Mouse (Mus musculus) hindbrain, embryonic 13.5 days (tissue): ENCODE measurements around the gene Ptprj. TPM values are rescaled to one million over a fixed set of nuclear protein-coding genes. Genes with fewer than 3 reads are reported as not detected.
A peak's percentile ranks its signal among the peaks of the same experiment; 100 is the strongest.
"Not testable (repeated sequence)": the region's sequence is repeated elsewhere in the genome, so short reads cannot be mapped to it uniquely, and the experiment has no call there.

Experiments
- ATAC-seq: fragments of 200-750 bp; cut with Nextera tagmentation; 2 replicates; pipeline ENCODE4 v1.8.0; 2017; ENCODE audit warnings: moderate TSS enrichment; ENCODE audit not compliant: low FRiP score
- H3K27ac ChIP-seq: fragments of 300-500 bp; sonication (generic); 2 replicates; pipeline ENCODE4 v1.5.1; 2015; ENCODE audit warnings: inconsistent platforms, mild to moderate bottlenecking, moderate library complexity
- H3K27me3 ChIP-seq: fragments of 300-500 bp; sonication (generic); 2 replicates; pipeline ENCODE4 v1.6.1; 2015; ENCODE audit warnings: mild to moderate bottlenecking, inconsistent platforms
- H3K36me3 ChIP-seq: fragments of 300-500 bp; sonication (generic); 2 replicates; pipeline ENCODE4 v1.6.1; 2015; ENCODE audit warnings: mild to moderate bottlenecking, inconsistent platforms
- H3K4me1 ChIP-seq: fragments of 300-500 bp; sonication (generic); replicated peaks from 2 replicates; pipeline ENCODE4 v1.6.1; 2015; ENCODE audit warnings: inconsistent platforms
- H3K4me2 ChIP-seq: fragments of 300-500 bp; sonication (generic); 2 replicates; pipeline ENCODE4 v1.6.1; 2015; ENCODE audit warnings: inconsistent platforms, mild to moderate bottlenecking, moderate library complexity
- H3K4me3 ChIP-seq: fragments of 300-500 bp; sonication (generic); 2 replicates; pipeline ENCODE4 v1.5.1; 2015; ENCODE audit warnings: mild to moderate bottlenecking, inconsistent platforms
- H3K9ac ChIP-seq: fragments of 300-500 bp; sonication (generic); 2 replicates; pipeline ENCODE4 v1.6.1; 2015; ENCODE audit warnings: mild to moderate bottlenecking, inconsistent platforms
- H3K9me3 ChIP-seq: fragments of 300-500 bp; sonication (generic); 2 replicates; pipeline ENCODE4 v1.6.1; 2016; ENCODE audit warnings: inconsistent platforms
- WGBS: fragments of 180-500 bp; shearing (Covaris S2); methylation state at CpG from one replicate; pipeline ENCODE4 v1.1.7; 2015; 5-methylcytosine and 5-hydroxymethylcytosine counted together
- polyA plus RNA-seq: library from polyadenylated mRNA; unstranded; fragments of >200 nt; fragmentation: Nextera tagmentation; extraction: Ambion mirVana; gene quantifications from 2 replicates; pipeline ENCODE4 v1.2.1, GENCODE M21; 2015

The Ptprj gene
- polyA plus RNA-seq, 1 experiment from 2014 or later: 3.8 TPM

DNA sequence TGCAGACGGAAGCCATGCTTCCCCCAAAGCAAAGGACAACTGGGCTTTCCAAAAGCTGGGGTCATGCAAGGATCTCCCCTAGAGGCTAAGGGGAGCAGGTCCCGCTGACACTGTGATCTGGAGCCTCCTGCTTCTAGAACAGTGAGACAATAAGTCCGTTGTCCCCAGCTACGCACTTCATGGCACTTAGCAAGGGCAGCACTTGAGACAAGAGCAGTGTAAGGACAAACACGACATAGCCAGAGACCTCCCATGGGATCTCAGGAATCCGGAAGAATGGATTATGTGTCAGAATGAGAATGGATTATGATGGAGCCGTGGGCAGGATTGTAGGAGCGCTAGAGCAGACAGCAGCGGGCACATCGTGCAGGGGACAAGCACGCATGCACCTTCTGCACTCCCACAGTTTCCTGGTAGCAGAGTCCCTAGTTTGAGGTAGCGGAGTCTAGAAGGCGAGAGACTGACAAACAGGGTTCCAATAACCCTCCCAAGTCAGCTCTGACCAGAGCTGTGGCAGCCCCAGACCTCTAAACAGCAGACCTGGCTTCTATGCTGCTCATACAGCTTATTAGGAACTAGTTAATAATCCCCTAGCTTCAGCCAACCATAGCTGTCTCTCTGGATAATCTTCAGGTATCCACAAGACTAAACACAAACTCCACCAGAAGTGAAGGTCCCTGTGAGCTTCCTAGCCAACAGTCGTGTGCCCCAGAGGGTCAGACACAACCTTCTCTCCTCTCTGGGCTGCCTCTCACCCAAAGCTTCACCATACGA lies 131.3 kb downstream of the Ptprj start:
- no peak overlapping the region for H3K4me3 ChIP-seq
- H3K9me3 ChIP-seq: no peaks in the 10 kb centered on the region
- no peak overlapping the region for H3K27ac ChIP-seq
- no peak for ATAC-seq
- peaks cover 51% of the 10 kb centered on the region for H3K36me3 ChIP-seq
- no peak overlapping the region for H3K4me2 ChIP-seq
- WGBS: 85% methylated on average over 15 of the region's 15 CpGs
- H3K27me3 ChIP-seq: no peaks in the 10 kb centered on the region
- H3K9ac ChIP-seq: no peak overlapping the region
- H3K4me1 ChIP-seq: no peaks in the 10 kb centered on the region

- H3K4me3 ChIP-seq: no peak overlapping the region
- H3K4me1 ChIP-seq: no peaks in the 10 kb centered on the region
- no peak overlapping the region for H3K9ac ChIP-seq
- no peaks in the 10 kb centered on the region for H3K9me3 ChIP-seq
- ATAC-seq: no peak
- H3K27ac ChIP-seq: no peak overlapping the region
- 83% methylated on average over 5 of the region's 5 CpGs for WGBS
- peaks cover 12% of the 10 kb centered on the region for H3K36me3 ChIP-seq
- no peak overlapping the region for H3K4me2 ChIP-seq
- no peaks in the 10 kb centered on the region for H3K27me3 ChIP-seq
These were observed 136.6 kb downstream of the Ptprj start for GRCm38 (mm10) chr2:90443811-90444210.

- not testable (repeated sequence) for H3K4me1 ChIP-seq, H3K4me3 ChIP-seq, H3K4me2 ChIP-seq, H3K9me3 ChIP-seq, ATAC-seq, H3K9ac ChIP-seq, H3K36me3 ChIP-seq, H3K27me3 ChIP-seq, H3K27ac ChIP-seq
- WGBS: 54% methylated on average over 4 of the region's 4 CpGs
These were observed 138.6 kb downstream of the Ptprj start for GRCm38 (mm10) chr2:90441811-90442210.

DNA sequence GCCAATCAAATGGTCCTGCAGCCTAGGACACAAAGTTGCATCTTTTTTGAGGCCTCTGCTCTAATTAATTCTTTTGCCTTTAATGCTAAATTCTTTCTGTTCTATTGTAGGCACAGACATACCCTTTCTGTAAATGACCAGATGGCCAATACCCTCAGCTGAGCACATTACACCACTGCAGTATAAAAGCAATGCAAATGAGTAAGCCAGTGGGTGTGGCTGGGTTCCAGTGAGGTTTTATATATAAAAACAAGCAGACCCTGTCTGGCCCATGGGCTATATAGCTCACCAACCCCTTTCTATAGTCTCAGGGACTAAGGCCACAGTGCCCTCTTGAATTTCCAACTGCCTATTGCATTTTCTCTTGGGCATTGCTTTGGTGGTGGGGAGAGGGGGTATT lies 140.3 kb downstream of the Ptprj start:
- H3K27me3 ChIP-seq, H3K9me3 ChIP-seq, H3K4me2 ChIP-seq, H3K36me3 ChIP-seq, H3K9ac ChIP-seq, H3K27ac ChIP-seq, ATAC-seq, H3K4me1 ChIP-seq, H3K4me3 ChIP-seq: not testable (repeated sequence)

- H3K9me3 ChIP-seq, H3K4me1 ChIP-seq, H3K27ac ChIP-seq, H3K27me3 ChIP-seq, H3K9ac ChIP-seq, H3K4me3 ChIP-seq, H3K36me3 ChIP-seq, ATAC-seq, H3K4me2 ChIP-seq: not testable (repeated sequence)
- WGBS: 92% methylated on average over 1 of the region's 5 CpGs
These were observed 143.0 kb downstream of the Ptprj start for GRCm38 (mm10) chr2:90437453-90437852.

- H3K27ac ChIP-seq, H3K9me3 ChIP-seq, ATAC-seq, H3K36me3 ChIP-seq, H3K4me1 ChIP-seq, H3K4me3 ChIP-seq, H3K4me2 ChIP-seq, H3K27me3 ChIP-seq, H3K9ac ChIP-seq: not testable (repeated sequence)
- whole genome bisulfite sequencing: no CpG with 5 or more reads among the region's 4 CpGs
These were observed 150.7 kb downstream of the Ptprj start for GRCm38 (mm10) chr2:90429782-90430181.

DNA sequence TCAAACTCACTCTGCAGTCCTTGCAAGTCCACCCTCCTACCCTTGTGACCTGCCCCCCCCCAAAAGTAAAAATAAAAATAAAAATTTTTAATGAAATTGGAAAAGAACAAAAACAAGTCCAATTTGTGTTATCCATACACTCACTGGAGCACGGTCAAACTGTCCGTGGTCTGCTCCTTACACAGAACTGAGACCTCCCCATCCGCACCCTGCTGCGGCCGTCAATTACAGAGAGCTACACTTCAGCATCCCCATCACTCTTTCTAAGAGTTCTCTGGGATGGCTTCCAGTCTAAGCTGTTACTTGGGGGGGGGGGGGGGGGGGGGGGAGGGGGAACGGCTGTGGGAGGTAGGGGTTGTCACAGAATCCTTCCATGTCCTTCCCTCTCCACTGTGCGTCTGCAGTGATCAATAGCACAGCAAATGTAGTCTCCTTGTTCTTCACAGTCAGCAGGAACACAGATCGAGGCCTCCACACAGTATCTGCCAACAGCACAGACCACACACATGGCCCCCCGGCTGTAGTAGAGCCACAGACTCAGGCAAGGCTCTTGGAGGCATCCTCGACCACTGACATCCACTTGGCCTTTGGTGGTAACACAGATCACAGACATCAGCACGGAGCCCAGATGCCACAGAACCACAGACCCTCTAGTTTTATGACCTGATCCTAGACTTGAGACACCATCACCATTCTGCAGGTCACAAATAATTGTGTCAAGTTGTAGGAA lies 151.3 kb downstream of the Ptprj start:
- H3K4me3 ChIP-seq, H3K27ac ChIP-seq, H3K4me2 ChIP-seq, H3K9ac ChIP-seq, H3K36me3 ChIP-seq, H3K4me1 ChIP-seq, H3K27me3 ChIP-seq, H3K9me3 ChIP-seq, ATAC-seq: not testable (repeated sequence)
- 63% methylated on average over 2 of the region's 11 CpGs for WGBS

DNA sequence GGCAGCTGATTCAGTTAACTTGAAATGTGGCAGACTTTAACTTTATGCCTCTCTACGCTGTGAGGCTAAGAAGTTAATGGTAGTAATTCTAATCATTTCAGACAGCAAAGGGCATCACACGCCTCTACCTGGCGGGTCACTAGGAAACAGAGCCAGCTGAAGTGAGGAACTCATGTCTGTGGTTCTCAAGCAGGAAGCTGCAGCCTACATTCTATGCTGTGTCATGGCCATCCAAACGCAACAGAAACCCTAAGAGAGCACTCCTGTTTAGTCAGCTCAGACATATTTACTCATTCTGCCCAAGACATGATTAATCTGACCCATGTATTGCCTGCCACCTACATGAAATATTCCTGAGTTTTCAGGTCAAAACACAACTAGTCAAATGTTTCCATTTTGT lies 155.5 kb downstream of the Ptprj start:
- H3K4me1 ChIP-seq, H3K9ac ChIP-seq, H3K27me3 ChIP-seq, H3K36me3 ChIP-seq, H3K27ac ChIP-seq, H3K4me3 ChIP-seq, H3K4me2 ChIP-seq, ATAC-seq, H3K9me3 ChIP-seq: not testable (repeated sequence)
- WGBS: no CpG with 5 or more reads among the region's 4 CpGs

DNA sequence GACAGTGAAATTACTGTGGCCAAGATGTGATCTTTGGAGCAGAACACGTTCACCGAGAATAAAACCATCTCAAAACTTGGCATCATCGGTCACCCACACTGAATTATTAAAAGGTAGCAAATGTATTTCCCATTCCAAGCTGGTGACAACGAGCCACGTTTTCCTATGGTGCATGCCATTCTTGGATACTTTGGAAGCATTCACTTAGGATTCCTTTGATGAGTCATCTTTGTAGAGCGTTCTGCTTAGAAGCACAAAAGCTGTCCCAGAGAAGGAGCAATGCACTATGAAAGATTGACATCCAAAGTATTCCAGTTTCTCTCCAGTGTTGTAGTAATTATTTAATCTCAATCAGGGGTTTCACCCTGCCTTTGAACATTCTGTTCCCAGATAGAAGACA lies 158.2 kb downstream of the Ptprj start:
- H3K4me1 ChIP-seq, H3K9me3 ChIP-seq, H3K4me3 ChIP-seq, H3K36me3 ChIP-seq, H3K27ac ChIP-seq, ATAC-seq, H3K27me3 ChIP-seq, H3K9ac ChIP-seq, H3K4me2 ChIP-seq: not testable (repeated sequence)
- WGBS: 86% methylated on average over 6 of the region's 6 CpGs

DNA sequence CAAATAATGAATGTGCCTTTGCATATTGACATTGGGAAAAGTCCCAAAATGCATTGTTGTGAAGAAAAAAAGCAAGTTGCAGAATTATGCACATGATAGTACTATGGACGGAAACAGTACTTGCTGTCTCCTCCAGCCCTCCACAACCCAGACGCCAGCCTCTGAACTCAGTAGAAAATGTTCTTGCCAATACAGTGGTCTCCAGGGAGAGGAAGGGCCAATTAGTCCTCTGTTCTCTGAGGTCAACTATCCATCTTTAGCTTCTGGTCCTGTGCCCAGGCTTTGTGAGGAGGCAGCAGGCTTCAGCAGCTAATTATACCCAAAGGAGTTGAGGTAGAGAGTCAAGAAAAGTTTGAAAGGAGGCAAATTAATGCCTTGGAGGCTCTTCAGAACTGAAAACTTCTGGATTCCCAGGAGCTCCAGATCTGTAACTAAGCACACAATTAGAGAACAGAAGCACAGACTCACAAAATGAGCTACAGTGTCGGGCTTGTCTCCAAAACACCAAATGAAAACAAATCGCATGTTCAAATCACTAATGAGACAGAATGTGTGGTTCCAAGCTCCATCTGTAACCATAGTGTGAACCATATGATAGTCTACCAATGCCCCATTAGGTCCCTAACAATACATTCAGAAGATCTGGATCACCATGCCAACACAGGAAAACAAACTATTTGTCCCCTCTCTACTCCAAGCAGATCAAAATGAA lies 166.2 kb downstream of the Ptprj start:
- not testable (repeated sequence) for H3K9ac ChIP-seq
- 79% methylated on average over 4 of the region's 4 CpGs for WGBS
- 0 out of 2 replicates have a peak, but pooled peaks have one; percentile 24 for ATAC-seq

DNA sequence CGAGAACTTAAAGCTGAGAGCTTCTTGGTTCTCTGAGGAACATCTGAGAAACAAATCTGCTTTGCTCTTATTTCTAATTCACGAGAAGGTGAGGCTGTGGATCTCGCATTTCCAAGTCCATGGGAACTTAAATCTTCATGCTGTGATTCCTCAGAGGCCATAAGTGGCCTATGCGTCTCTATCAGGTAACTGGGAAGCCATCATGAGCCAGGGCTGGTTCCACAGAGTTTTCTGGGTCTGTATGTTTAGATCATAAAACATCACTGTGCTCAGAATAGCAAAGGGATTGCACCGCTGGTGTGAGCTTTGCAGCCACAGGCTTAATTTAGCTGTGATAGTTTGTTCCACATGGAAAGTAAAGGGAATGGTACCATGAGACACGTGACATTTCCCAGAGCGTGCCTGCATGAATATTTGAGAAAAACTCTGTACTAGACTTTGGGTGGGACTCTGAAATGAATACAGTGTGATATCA lies 181.8 kb downstream of the Ptprj start, which contains the start of gene Olfr1274-ps:
TSS of gene Olfr1274-ps (plus strand) at position 51 of the 475 bp plus-strand sequence.
- H3K27ac ChIP-seq, H3K9me3 ChIP-seq, H3K36me3 ChIP-seq, H3K4me1 ChIP-seq, H3K9ac ChIP-seq, H3K4me2 ChIP-seq, ATAC-seq, H3K4me3 ChIP-seq, H3K27me3 ChIP-seq: not testable (repeated sequence)
- WGBS: 83% methylated on average over 5 of the region's 7 CpGs

More for the DNA sequence above, 166.2 kb downstream of the Ptprj start:
- H3K4me2 ChIP-seq, H3K27me3 ChIP-seq, H3K4me1 ChIP-seq, H3K27ac ChIP-seq, H3K36me3 ChIP-seq, H3K9me3 ChIP-seq, H3K4me3 ChIP-seq: not testable (repeated sequence)
